Mouse (Mus musculus): Measurements from ENCODE around the gene Tmem59l. TPM values are rescaled to one million over a fixed set of nuclear protein-coding genes. Genes with fewer than 3 reads are reported as not detected.

Gene Tmem59l
- total RNA-seq, 1 experiment from 2014 or later: 10.1 TPM

DNA sequence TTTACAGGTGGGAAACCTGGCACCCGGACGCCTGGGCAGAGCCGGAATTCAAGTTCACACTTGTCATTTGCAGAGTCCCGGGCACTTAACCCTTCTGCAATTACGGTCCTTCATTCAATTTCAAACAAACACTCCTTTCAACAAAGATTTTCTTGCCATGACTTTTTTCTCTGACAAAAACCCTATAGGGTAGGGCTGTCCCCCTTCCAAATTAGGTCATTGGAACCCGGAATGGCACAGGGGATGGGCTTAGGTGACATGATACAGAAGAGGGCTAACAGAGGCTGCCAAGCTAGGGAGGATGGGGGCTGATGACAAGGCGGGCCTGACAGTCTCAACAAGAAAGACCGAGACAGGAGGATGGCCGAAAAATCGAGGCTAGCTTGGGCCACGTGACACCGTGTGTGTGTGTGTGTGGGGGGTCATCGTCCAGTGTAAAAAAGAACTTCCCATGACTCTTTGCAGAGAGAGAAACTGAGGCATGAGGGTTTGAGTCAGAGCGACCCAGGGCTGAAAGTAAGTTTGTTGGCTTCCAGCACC, 1.8 kb upstream of the Tmem59l start:
- no peak for DNase-seq

GRCm38 (mm10) chr8:70487993-70488796, 1.0 kb upstream of the Tmem59l start:
- peak; percentile 30 for DNase-seq

DNA sequence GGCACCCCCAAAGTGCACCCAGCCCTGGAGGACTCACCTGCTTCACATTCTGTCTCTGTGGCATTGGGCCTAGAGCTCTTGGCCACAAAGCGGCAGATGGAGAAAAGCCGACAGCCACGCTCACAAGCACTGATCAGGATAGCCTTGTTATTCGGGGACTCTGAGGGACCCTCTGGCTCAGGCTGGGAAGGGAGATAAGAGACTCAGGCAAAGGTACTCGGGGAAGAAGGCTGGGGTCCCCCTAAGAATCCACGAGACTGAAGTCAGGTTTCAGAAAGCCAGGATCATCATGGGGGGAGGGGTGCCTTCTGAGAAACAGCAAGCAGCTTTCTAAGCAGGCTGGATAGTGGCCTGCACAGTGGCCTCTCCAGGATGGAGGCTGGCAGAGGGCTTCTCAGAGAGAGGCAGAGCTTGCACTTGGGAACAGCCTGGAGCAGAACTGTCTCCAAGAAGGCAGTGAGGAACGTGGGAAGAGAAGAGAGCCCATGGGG, 922 bp downstream of the Tmem59l start:
- DNase-seq: no peak

DNA sequence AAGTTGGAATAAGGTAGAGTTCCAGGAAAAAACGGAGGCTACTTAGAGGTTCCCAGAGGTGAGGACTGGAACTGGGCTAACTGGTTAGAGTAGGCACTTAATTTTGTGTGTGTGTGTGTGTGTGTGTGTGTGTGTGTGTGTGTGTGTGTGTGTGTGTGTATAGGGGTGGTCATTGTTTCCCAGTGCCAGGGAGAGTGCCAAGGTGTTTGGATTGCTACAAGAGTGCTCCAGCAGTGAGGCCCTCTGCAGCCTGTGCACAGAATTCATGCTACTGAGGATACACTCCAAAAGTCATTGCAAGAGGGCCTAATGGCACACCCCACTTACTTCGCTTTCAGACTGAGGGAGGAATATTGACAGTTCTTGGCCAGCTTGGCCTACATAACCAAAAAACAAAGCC, 4.2 kb downstream of the Tmem59l start:
- DNase-seq: no peak

DNA sequence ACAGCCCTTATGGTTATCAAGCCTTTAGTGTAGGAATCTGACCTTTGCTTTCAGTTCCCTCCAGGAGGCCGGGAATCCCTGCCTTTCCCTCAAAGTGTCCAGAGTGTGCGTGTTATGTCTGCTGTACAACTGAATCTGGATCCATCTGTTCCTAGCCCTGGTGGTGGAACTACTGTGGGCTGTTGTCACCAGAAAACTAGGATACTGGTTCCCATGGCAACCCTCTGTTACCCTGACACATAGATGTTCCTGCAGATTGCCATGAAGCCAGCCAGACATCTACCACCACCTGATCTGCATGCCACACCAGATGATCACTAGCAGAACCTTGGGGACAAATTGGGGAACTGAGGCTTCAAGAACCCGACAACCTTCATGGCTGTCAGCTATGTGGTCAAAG, 5.2 kb downstream of the Tmem59l start:
- DNase-seq: no peak

DNA sequence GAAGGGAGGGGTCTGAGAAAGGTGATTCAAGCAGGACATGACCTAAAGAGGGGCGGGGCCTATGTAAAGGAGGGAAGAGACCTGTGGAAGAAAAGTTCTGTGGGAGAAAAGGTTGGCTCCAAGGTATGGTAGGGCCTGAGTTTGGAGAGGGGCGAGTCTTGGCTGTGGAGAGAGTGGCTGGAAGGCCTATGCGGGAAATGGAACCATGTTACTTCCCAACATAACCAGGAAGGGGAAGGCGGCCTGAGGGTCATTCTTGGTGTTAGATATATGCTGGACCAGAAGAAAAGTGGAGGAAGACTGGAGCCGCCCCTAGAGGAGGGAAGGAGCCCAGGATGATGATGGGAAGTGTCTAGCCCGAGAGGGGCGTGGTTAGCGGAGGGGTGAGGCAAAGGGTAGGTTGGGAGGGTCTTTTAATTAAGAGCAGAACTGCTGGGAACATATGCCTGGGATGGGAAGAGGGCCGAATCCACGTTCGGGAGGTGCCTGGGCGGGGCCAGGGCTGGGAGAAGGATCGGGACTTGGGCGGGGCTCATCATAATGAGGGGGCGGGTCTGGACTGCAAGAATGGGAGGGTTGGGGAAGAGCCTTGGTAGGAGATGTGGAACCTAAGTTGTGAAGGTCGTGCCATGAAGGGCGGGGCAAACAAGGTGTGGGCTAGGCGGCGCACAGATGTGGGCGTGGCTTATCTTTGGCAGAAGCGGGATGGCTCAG, 9.7 kb downstream of the Tmem59l start:
- no peak for DNase-seq

DNA sequence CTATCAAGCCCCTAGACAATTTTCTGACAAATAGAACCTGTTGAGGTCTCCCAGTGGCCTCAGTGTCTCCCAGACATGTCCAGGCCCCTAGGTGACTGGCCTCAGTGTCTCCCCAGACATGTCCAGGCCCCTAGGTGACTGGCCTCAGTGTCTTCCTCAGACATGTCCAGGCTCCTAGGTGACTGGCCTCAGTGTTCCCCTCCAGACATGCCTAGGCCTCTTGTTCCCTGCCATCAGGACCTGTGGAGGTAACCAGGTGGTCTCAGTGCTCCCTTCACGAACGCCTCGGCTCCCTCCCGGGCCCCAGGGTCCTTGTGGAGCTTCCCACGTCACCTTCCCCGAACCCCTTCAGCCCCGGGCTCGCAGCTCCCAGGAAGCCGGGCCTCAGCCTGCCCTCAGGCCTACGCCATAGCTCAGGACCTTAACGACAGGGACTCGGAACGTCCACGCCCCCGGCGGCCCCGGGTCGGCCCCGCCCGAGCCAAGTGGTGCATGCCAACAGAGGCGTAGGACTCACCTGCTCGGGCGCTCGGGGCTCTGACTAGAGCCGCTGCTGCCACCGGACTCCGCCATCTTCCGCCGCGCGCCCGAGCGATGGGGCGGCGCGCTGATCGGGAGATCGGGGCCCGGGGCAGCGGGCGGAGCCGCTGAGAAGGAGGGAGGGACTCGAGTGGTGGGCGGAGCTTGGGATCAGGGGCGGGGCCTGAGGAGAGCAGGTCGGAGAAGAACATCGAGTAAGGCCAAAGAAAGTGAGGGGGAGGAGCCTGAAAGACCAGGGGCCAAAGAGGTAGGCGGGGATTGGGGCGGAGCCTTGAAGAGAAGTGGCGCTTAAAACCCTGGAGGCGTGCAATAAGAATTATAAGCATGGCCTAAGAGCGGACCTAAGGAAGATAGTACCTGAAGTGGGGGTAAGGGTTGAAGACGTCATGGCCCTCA, 10.6 kb downstream of the Tmem59l start, which contains the start of gene Klhl26:
TSS of gene Klhl26 (minus strand) at position 636 of the 936 bp plus-strand sequence.
- peak; percentile 96 for DNase-seq

- no peak for DNase-seq
These were observed 15.3 kb downstream of the Tmem59l start for GRCm38 (mm10) chr8:70471856-70472255.

- no peak for DNase-seq
These were observed 17.2 kb downstream of the Tmem59l start for GRCm38 (mm10) chr8:70469938-70470337.

GRCm38 (mm10) chr8:70469295-70469916, 17.8 kb downstream of the Tmem59l start:
- no peak for DNase-seq

GRCm38 (mm10) chr8:70468733-70469132, 18.4 kb downstream of the Tmem59l start:
- no peak for DNase-seq

- DNase-seq: no peak
These were observed 19.3 kb downstream of the Tmem59l start for GRCm38 (mm10) chr8:70467907-70468306.

GRCm38 (mm10) chr8:70467229-70467725, 19.9 kb downstream of the Tmem59l start:
- no peak for DNase-seq

- DNase-seq: no peak
These were observed 20.4 kb downstream of the Tmem59l start for GRCm38 (mm10) chr8:70466771-70467170.

- no peak for DNase-seq
These were observed 20.9 kb downstream of the Tmem59l start for GRCm38 (mm10) chr8:70466305-70466704.

- DNase-seq: no peak
These were observed 21.5 kb downstream of the Tmem59l start for GRCm38 (mm10) chr8:70465701-70466100.

- no peak for DNase-seq
These were observed 23.0 kb downstream of the Tmem59l start for GRCm38 (mm10) chr8:70464162-70464561.

- no peak for DNase-seq
These were observed 23.9 kb downstream of the Tmem59l start for GRCm38 (mm10) chr8:70463306-70463705.

DNA sequence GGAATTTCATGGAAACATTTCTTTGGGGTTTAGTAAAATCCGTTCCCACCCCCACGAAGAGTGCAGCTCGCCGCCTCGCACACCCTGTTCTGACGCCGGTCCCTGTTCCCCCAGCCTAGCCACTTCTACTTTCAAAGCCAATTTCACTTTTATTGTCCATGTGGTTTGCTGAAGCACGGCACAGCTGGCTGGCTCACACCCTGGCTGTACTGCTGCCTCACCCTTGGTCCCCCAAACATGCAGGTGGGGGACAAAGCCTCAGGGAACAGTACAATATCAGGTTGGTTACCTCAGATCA, 24.7 kb downstream of the Tmem59l start:
- DNase-seq: no peak

DNA sequence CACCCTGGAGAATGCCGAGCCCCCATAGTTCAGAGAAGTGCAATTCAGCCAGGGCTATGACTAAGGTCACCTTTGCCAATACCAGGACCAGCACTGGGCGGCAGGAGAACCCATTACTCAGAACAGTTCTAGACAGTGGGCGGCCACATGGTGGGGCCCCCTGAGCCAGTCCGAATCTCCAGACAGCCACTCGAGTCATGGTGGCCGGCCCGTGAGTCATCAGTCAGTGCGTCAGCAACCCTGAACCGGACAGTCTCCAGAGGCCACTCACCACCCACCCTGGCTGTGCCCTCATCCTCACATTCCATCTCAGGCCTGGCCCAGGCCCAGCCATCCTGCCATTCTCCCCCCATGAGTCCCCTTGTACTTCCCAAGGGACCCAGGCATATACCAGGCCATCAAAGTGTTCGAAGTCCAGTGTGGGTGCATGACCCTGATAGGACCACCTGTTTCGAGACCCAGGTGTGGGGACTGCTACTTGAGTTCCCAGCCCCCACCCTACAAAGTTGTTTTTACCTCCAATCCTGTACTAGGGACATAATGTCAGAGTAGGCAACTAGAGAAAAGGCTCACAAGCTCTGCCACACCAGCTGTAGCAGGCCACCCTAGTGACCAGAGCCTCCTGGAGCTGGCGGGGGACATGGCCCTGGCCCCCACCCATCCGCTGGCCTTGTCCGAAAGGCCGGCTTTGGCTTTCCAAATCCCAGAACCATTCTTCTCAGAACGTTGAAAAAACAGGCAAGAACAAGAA, 25.2 kb downstream of the Tmem59l start:
- peak; percentile 73 for DNase-seq

- no peak for DNase-seq
These were observed 26.6 kb downstream of the Tmem59l start for GRCm38 (mm10) chr8:70460606-70461005.
